Mouse (Mus musculus): ENCODE data around the gene Dhrs4.

DNA sequence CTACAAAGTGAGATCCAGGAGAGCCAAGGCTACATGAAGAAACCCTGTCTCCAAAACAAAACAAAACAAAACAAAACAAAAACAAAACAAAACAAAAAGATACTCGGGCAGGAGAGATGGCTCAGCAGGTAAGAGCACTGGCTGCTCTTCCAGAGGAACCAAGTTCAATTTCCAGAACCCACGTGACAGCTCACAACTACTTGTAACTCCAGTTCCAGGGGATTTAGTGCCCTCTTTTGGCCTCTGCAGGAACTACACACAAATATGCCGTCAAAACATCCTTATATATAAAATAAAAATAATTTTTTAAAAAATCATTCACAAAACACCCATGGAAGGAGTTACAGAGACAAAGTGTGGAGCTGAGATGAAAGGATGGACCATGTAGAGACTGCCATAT, 49.4 kb downstream of the Dhrs4 start:
- TF ChIP-seq TAL1 (IDR thresholded peaks at IDR 0.05; ENCODE audit: low read length) (no peak), GATA1 (IDR thresholded peaks at IDR 0.05; ENCODE audit: low read length) (no peak)

All from erythroblast, embryonic 14.5 days (primary cell).